Mouse (Mus musculus): Measurements from ENCODE around the gene Ubqln4.
A peak's percentile ranks its signal among the peaks of the same experiment; 100 is the strongest.

DNA sequence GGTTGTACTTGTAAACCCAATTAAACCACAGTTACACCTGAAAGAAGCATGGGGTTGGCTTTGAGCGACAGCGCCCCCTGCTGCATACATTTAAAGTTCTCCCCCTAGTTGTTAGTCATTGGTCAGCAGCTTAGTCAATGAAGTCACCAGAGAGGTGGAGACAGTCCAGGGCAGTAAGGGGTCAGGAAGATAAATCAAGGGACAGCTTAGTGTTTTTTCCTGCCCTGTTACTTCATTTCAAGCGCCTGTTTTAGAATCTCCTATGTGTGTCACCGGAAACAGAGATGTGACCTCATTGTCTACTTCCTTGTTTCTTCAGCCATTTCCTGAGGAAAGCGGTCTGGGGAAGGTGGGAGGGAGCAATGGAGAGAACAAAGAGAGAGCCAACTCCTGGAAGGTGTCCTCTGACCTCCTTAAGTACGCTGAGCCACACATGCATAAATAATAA is 50.2 kb downstream of the Ubqln4 start:
- peak; percentile 74; the same call in 1 of the 2 replicates for TF ChIP-seq CTCF (IDR thresholded peaks at IDR 0.05; ENCODE audit: extremely low read depth, insufficient read depth, insufficient read length, insufficient replicate concordance)
- TF ChIP-seq POLR2A (IDR thresholded peaks at IDR 0.05; ENCODE audit: low read depth, low read length) = no peak
